Mouse (Mus musculus) testis, postnatal 10 days (tissue): ENCODE data around the gene Tent4b.

ENCODE experiments used
- DNase-seq: peaks from one replicate; pipeline ENCODE4 v3.0.0; 2021; ENCODE audit warnings: low spot score

Gene Tent4b

DNA sequence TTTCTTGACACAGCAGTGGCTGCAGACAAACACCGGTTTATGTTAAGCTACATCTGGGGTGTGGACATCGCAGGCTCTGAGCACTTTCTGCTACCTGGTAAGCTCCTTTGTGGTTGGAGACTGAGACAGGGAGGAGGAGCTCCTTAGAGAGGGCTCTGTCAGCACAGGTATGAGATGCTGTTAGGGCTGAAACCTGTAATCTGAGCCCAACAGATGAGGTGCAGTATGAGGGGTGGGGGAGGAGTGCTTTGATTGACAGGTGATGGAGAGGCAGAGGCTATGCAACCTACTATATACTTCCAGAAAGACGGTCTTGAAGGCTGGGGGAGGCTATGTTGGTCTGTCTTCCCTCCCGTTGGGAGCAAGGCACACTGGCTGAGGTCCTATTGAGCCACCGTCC, 80.2 kb downstream of the Tent4b start:
- DNase-seq: no peak

DNA sequence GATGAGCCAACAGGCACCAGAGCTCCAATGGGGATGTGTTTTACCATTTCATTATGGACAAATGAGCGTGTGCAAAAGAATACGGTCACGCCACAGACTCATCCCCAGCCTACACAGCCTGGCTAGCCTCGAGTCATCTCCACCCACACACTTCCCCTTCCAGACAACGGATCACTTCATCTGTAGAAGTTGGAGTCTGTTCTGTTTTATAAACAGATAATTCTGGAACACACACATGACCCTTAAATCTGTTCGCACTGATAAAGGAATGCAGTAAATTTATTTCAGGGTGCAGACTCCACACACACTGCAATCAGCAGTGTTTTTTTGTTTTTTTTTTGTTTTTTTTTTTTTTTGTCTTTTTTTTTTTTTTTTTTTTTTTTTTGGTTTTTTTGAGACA, 80.7 kb downstream of the Tent4b start:
- DNase-seq: no peak

- DNase-seq: no peak
Measured at GRCm38 (mm10) chr8:88280904-88281303, 81.9 kb downstream of the Tent4b start.

GRCm38 (mm10) chr8:88282684-88283083, 83.7 kb downstream of the Tent4b start:
- DNase-seq: peak; percentile 70

DNA sequence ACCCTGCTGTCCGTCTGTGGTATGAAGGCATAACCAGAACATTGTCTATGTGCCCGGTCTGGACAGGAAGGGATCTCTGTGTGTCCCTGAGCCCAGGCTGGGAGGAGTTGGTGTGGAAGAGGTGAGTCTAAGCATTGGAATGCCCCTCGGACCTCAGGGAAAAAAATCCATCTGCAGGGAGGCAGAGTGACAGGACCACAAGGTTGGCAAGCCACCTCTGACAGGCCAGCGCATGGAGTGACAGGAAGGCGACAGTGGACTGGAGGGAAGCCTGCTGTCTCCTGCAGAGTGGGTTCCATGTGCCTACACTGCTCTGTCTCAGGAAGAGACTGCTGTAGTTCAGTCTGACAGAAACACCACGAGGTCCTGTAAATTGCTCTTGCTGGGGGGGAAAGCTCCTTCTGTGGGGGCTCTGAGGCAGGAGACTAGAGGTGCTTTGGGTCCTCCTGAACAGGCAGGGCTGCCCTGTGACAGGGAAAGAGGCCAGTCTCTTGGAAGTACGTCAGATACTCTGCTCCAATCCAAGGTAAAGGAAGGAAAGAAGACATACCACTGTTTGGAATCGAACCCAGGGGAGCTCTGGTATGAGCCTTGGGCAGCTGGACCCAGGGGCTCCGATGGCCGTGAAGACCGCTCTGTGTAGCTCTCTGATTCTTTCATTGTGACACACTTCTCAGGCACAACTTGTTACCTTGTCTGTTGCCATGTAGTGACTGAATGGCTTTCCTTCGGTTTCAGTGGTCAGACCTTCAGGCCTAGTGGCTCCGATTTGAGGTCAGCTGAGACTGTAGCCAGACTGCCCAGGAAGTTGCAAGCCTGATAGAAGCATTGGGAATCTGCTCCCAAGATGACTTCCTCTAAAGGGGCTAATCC, 84.5 kb downstream of the Tent4b start:
- no peak for DNase-seq

GRCm38 (mm10) chr8:88284738-88285137, 85.7 kb downstream of the Tent4b start:
- DNase-seq: no peak

- DNase-seq: peak; percentile 72
Measured at GRCm38 (mm10) chr8:88285469-88286356, 86.7 kb downstream of the Tent4b start.

DNA sequence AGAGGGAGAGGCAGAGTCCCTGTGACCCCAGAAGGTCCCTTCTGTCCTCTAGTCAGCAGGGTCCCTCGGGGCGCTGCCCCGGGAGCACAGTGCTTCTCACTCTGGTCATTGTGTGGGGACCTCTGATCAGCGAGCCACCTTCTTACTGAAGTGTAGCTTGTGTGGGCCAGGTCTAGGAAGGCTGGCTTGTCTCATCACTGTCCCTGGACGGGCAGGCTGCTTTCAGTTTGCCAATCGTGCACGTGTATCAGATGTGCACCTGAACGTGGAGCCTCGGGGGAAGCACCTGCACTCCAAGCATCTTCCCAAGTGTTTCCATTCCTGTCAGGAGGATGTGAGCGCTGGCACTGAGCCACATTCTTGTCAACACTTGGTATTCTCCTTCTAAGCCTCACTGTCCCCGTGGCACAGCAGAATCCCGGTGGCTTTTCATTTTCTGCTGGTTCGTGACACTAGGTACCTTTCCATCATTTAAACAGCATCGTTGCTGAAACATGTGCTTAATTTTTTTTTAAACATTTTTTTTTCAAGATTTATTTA, 87.5 kb downstream of the Tent4b start:
- DNase-seq: no peak

GRCm38 (mm10) chr8:88288622-88289242, 89.7 kb downstream of the Tent4b start:
- DNase-seq: no peak

DNA sequence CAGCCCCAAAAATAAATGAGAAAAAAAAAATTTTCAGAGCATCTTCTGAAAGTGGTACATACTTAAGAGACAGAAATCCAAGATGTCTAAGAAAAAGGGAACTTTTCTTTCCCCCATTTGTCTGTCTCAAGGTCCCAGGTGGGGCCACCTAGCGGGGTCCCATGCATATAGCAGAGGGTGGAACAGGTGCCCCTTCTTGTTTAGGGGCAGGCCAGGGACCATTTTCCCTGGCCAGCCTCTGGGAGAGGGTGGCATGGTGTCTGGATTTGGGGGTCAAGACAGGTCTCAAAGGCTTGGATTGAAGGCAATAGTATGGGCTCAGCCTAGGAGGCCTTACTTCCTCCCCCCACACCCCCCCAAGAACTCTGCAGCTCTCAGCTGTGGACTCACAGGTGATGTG, 90.9 kb downstream of the Tent4b start:
- DNase-seq: no peak

DNA sequence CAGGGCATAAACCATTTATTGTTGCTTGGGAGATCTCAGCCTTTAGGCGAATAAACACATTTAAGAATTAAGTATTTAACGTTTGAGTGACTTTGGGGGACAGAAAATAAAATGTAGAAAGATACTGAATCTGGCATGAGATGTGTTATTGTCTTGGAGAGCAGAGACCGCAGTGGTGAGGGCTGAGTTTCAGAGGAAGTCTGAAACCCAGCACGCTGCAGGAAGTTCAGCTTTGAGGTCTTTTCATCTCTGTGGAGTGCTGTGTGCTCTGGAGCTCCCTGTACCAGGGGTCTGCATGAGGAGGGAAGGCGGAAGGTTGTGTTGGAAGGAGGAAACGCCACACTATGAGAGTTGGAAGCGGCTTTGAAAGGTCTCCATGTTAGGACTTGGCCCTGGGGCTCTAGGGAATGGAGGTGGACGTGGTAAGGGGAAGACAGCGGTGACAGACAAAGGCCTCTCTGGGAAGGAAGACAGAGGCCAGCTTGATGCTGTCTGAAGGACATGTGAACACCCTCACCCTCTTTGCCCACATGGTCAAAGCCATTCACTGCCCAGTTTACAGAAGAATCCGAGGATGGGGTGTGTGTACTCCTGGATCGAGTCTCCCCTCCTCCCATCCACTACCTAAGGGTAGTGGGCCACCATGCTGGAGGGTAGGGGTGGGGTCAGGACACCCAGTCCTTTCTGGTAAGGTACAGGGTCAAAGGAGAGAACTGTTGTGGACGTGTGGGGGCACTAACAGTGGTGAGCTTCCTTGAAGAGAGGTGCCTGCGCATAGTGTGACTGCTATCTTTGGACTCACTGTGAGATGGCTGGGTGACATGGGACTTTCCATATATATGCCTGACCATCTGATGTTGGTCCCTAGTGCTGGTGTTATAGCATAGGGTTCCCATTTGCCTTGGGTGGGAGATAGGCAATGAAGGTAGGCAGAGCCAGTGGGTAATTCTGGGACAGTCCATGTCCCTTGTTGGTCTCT, 91.6 kb downstream of the Tent4b start:
- DNase-seq: no peak

GRCm38 (mm10) chr8:88291305-88291690, 92.3 kb downstream of the Tent4b start:
- no peak for DNase-seq

- no peak for DNase-seq
Measured at GRCm38 (mm10) chr8:88292926-88293325, 93.9 kb downstream of the Tent4b start.

DNA sequence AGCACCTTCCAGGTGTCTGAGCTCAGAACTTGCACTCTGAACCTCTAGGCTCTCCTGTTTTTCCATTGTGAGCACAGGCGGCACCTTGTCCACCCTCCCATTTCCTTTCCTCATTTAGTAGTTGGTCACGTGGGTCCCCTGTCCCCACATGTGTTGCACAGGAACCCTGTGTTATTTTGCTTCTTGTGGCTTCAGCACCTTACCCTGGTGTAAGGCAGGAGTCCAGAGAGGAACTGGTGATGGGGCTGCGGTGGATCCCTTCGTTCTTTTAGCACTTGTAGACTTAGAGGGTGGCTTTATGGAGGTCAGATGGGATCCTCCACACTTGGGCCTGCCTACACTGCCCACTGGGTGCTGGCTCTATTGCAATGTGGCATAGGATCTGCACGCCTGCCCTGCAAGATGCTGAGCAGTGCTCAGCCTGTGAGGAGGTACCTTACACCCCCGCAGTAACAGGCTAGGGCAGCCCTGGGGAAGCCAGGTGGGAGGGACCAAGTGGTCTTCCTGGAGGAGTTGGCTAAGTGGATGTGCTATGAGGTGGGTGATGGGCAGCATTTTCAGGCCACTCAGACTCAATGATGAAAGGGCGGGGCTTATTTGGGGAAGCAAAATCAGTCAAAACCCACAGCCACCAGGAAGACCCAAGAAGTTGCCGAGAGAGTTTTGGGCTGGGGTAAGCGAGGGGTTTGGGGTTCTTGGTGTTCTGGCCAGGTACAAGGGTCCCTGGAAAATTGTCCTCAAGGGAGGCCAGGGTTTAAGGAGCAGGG, 94.8 kb downstream of the Tent4b start:
- no peak for DNase-seq

DNA sequence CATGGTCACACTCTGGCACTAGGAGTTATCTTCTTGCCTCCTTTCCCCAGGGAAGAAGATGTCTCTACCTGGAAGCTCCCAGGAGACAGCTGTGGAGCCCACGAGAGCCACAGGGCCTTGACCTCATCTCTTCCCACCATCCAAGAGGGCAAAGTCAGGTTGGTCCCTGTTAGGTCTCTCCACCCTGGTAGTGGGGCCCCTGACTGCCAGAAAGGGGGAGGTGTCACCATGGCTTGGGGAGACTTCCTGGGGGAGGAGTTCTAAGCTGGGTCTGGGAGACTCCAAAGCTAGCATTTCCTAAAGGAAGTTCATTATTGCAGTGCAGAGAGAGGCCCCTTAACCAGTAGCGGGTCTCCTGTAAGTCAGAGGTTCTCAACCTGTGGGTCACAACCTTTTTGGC, 96.0 kb downstream of the Tent4b start:
- no peak for DNase-seq

DNA sequence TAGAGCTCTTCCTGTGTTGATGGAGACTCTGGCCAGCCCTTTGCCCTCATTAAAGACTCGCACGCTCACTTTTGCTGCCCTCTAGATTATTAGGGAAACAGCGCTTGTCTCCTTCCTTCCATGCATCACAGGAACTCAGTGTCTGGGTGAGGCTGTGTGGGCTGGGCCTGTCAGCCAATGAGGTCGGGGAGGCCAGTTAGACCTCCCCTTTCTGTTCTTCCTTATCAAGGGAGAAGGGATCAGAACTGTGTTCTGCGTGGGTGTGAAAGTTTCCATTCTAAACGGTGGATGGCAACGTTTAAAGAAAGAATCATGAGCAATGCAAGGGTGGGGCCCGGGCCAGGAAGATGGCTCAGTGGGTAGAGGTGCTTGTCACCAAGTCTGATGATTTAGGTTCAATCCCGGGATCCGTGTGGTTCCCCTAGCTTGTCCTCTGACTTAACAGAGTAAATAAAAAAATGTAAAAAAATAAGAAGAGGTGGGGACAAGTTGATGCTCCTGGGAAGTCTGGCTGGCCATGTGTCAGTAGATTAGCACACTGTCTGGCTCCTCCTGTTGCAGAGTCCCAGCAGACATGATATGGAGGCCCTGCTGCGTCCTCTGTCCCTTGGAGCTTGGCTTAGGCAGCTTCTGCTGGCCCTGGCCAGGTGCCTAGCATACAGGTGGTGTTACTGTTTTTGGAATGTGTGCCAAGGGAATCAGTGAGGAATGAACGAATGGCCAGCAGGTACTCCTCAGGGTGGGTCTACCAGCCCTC, 99.1 kb downstream of the Tent4b start:
- no peak for DNase-seq

DNA sequence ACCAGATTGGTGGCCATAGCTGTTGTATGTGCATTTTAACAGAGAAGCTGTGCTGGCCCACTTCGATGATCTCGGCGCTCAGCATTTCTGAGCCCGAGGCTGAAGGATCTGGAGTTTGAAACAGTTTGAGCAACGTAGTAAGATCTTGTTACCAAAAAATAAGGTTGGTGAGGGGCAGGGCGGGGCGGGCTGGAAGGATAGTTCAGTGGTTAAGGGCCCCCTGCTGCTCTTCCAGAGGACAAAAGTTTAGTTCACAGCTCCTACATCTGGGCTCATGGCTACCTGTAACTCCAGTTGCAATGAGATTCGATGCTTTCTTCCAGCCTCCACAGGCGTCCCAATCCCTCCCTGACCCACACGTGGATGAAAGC, 99.7 kb downstream of the Tent4b start:
- no peak for DNase-seq

DNA sequence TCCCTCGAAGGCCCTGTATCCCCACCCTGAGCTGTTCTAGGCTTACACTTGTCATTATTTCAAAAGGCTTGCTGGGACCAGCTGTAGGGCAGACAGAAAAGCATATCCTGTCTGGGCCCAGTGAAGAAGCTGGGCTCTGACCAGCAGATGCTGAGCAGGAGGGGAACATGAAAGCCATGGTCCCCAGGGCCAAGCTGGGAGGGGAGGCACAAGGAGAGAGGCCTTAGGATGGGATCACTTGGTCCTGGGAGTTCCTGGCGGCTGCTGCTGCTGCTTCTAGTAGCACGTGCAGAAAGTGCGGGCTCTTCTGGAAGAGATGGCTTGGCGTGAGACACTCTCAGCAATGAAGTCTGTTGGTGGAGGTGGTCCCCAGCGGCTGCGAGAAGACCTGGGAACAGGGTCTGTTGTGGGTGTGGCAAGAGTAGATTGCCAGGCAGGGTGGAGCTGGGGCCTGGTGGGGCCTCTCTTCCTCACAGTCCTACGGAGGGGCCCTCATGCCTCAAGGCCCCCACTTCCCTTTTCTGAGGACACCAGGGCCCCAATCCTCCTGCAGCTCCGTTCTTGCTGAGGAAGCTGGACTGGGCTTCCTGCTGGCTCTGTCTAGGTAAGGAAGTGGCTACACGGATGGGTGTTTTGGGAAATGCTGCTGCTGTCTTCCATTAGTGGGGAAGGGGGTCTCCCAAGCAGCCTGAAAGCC, 101.0 kb downstream of the Tent4b start:
- DNase-seq: no peak
